Mouse (Mus musculus): Measurements from ENCODE around the gene Fuk.

GRCm38 (mm10) chr8:110901056-110901455, 1.2 kb downstream of the Fuk start:
- TF ChIP-seq CTCF (IDR thresholded peaks at IDR 0.05; ENCODE audit: extremely low read depth, insufficient read depth, insufficient read length, insufficient replicate concordance): no peak
- no peak for TF ChIP-seq POLR2A (IDR thresholded peaks at IDR 0.05; ENCODE audit: low read depth, low read length)

All from spleen, adult 2 months (tissue).